Mouse (Mus musculus): ENCODE measurements at regions not wholly inside any gene's neighbourhood (a gene's known extent, or its start where the extent isn't known, plus 50 kb on each side); places are given as distances from the start of the nearest gene placed in this dataset.

GRCm38 (mm10) chr5:45065917-45066699, 266.6 kb upstream of the Ldb2 start:
- Histone ChIP-seq H3K9me3 (no peaks in the 10 kb centered on the region), H3K27ac (no peak overlapping the region), H3K36me3 (no peaks in the 10 kb centered on the region), H3K27me3 (no peaks in the 10 kb centered on the region), H3K4me1 (no peaks in the 10 kb centered on the region), H3K4me3 (no peak overlapping the region), H3K4me2 (no peak overlapping the region), H3K9ac (no peak overlapping the region)
- ATAC-seq (ENCODE audit: insufficient number of reproducible peaks, low FRiP score, low TSS enrichment, low read depth) = no peak
- WGBS = 35% methylated on average over 8 of the region's 8 CpGs

- 15% methylated on average over 2 of the region's 2 CpGs for WGBS
- Histone ChIP-seq H3K4me2 (no peak overlapping the region), H3K27me3 (no peaks in the 10 kb centered on the region), H3K4me3 (no peak overlapping the region), H3K27ac (no peak overlapping the region), H3K9me3 (no peaks in the 10 kb centered on the region), H3K4me1 (no peaks in the 10 kb centered on the region), H3K9ac (no peak overlapping the region), H3K36me3 (no peaks in the 10 kb centered on the region)
- ATAC-seq (ENCODE audit: insufficient number of reproducible peaks, low FRiP score, low TSS enrichment, low read depth) = no peak
Measured at GRCm38 (mm10) chr5:45062567-45062966, 263.1 kb upstream of the Ldb2 start.

- H3K27ac ChIP-seq = no peak overlapping the region
- no peaks in the 10 kb centered on the region for H3K36me3 ChIP-seq
- WGBS = 37% methylated on average over 4 of the region's 4 CpGs
- no peaks in the 10 kb centered on the region for H3K9me3 ChIP-seq
- H3K4me1 ChIP-seq = no peaks in the 10 kb centered on the region
- no peaks in the 10 kb centered on the region for H3K27me3 ChIP-seq
- H3K9ac ChIP-seq = no peak overlapping the region
- H3K4me3 ChIP-seq = no peak overlapping the region
- ATAC-seq (ENCODE audit: insufficient number of reproducible peaks, low FRiP score, low TSS enrichment, low read depth) = no peak
- H3K4me2 ChIP-seq = no peak overlapping the region
Measured at GRCm38 (mm10) chr5:45055276-45055959, 255.9 kb upstream of the Ldb2 start.

- no peak for ATAC-seq (ENCODE audit: insufficient number of reproducible peaks, low FRiP score, low TSS enrichment, low read depth)
- Histone ChIP-seq H3K27ac (no peak overlapping the region), H3K36me3 (no peaks in the 10 kb centered on the region), H3K4me1 (no peaks in the 10 kb centered on the region), H3K4me3 (no peak overlapping the region), H3K27me3 (no peaks in the 10 kb centered on the region), H3K9me3 (no peaks in the 10 kb centered on the region), H3K4me2 (no peak overlapping the region), H3K9ac (no peak overlapping the region)
Measured at GRCm38 (mm10) chr5:45049410-45049809, 249.9 kb upstream of the Ldb2 start.

- Histone ChIP-seq H3K4me1 (no peaks in the 10 kb centered on the region), H3K36me3 (no peaks in the 10 kb centered on the region), H3K4me2 (no peak overlapping the region), H3K27me3 (no peaks in the 10 kb centered on the region), H3K27ac (no peak overlapping the region), H3K4me3 (no peak overlapping the region), H3K9me3 (no peaks in the 10 kb centered on the region), H3K9ac (no peak overlapping the region)
- WGBS = 67% methylated on average over 2 of the region's 2 CpGs
- ATAC-seq (ENCODE audit: insufficient number of reproducible peaks, low FRiP score, low TSS enrichment, low read depth) = no peak
Measured at GRCm38 (mm10) chr5:45042914-45043313, 243.4 kb upstream of the Ldb2 start.

DNA sequence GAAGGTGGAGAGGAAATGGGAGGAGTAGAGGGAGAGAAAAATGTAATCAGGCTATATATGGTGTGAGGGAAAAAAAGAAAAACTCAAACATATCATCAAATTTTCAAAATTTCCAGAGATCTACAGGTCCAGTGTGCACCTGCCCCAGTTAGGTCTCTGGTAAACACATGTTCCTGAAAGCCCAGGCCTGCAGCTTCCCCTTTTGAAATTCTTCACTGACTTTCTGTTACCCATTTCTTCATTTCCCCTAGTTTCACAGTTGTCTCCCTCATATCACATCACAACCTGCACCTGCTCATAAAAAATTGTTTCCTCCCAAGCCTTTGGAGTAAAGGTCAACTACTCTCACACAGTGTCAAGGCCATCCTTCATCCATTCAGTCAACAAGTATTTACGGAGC, 236.9 kb upstream of the Ldb2 start:
- Histone ChIP-seq H3K27ac (no peak overlapping the region), H3K36me3 (no peaks in the 10 kb centered on the region), H3K9ac (no peak overlapping the region), H3K27me3 (no peaks in the 10 kb centered on the region), H3K4me2 (no peak overlapping the region), H3K4me1 (no peaks in the 10 kb centered on the region), H3K4me3 (no peak overlapping the region), H3K9me3 (no peaks in the 10 kb centered on the region)
- 82% methylated on average over 1 of the region's 1 CpGs for WGBS
- ATAC-seq (ENCODE audit: insufficient number of reproducible peaks, low FRiP score, low TSS enrichment, low read depth) = no peak

GRCm38 (mm10) chr5:45033146-45033545, 233.7 kb upstream of the Ldb2 start:
- no peak overlapping the region for H3K4me2 ChIP-seq
- H3K4me1 ChIP-seq = no peaks in the 10 kb centered on the region
- 71% methylated on average over 1 of the region's 1 CpGs for WGBS
- H3K36me3 ChIP-seq = no peaks in the 10 kb centered on the region
- H3K4me3 ChIP-seq = no peak overlapping the region
- no peak overlapping the region for H3K27ac ChIP-seq
- H3K27me3 ChIP-seq = no peaks in the 10 kb centered on the region
- no peak overlapping the region for H3K9ac ChIP-seq
- no peak for ATAC-seq (ENCODE audit: insufficient number of reproducible peaks, low FRiP score, low TSS enrichment, low read depth)
- no peaks in the 10 kb centered on the region for H3K9me3 ChIP-seq

DNA sequence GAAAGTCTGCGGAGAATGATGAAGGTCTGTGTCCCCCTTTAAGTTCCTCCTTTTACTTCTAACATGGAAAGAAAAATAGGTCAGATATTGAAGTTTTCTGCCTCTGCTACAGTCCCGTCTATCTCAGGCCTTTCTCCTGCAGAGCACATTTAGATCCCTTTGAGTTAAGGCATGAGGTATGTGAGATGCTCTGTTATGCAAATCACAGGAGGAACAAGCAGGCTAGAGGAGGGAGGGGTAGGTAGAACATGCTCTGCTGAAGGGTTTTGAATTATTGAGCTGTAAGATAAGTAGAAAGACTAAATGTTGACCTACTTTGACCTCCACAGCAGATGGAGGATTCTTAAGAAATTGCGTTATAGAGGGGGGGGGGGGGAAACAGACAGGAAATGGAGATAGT, 228.4 kb upstream of the Ldb2 start:
- no peak overlapping the region for H3K4me2 ChIP-seq

GRCm38 (mm10) chr5:45025383-45025782, 225.9 kb upstream of the Ldb2 start:
- no peaks in the 10 kb centered on the region for H3K4me1 ChIP-seq
- H3K4me3 ChIP-seq = no peak overlapping the region
- no peaks in the 10 kb centered on the region for H3K27me3 ChIP-seq
- 52% methylated on average over 2 of the region's 2 CpGs for WGBS
- no peak for ATAC-seq (ENCODE audit: insufficient number of reproducible peaks, low FRiP score, low TSS enrichment, low read depth)
- no peak overlapping the region for H3K4me2 ChIP-seq
- H3K9me3 ChIP-seq = no peaks in the 10 kb centered on the region
- no peak overlapping the region for H3K9ac ChIP-seq
- no peaks in the 10 kb centered on the region for H3K36me3 ChIP-seq
- no peak overlapping the region for H3K27ac ChIP-seq

More for the DNA sequence above, 228.4 kb upstream of the Ldb2 start:
- H3K4me3 ChIP-seq = no peak overlapping the region
- 45% methylated on average over 3 of the region's 3 CpGs for WGBS
- no peak overlapping the region for H3K9ac ChIP-seq
- no peaks in the 10 kb centered on the region for H3K27me3 ChIP-seq
- no peak overlapping the region for H3K27ac ChIP-seq
- no peak for ATAC-seq (ENCODE audit: insufficient number of reproducible peaks, low FRiP score, low TSS enrichment, low read depth)
- no peaks in the 10 kb centered on the region for H3K9me3 ChIP-seq
- no peaks in the 10 kb centered on the region for H3K4me1 ChIP-seq
- no peaks in the 10 kb centered on the region for H3K36me3 ChIP-seq

- H3K27ac ChIP-seq = no peak overlapping the region
- no peaks in the 10 kb centered on the region for H3K36me3 ChIP-seq
- 45% methylated on average over 2 of the region's 2 CpGs for WGBS
- no peaks in the 10 kb centered on the region for H3K9me3 ChIP-seq
- H3K4me2 ChIP-seq = no peak overlapping the region
- ATAC-seq (ENCODE audit: insufficient number of reproducible peaks, low FRiP score, low TSS enrichment, low read depth) = no peak
- no peak overlapping the region for H3K9ac ChIP-seq
- no peaks in the 10 kb centered on the region for H3K27me3 ChIP-seq
- H3K4me1 ChIP-seq = no peaks in the 10 kb centered on the region
- H3K4me3 ChIP-seq = no peak overlapping the region
Measured at GRCm38 (mm10) chr5:45007930-45008329, 208.4 kb upstream of the Ldb2 start.

DNA sequence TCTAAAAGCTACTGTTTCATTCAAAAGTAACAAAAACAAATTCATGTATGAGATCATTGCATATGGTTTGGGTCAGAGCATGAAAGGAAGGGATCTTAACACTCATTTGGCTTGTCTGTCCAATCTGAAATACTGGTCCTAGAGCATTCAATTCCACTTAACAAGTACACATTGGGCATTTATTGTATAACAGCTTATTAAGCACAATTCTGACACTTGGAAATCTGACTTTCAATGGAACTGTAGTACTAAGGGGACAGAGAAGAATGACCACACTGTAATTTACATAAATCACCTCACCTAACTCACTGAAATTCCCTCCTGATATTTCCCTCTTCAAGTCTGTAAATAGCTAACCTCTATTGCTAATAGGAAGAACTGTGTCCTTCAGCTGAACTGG, 201.5 kb upstream of the Ldb2 start:
- Histone ChIP-seq H3K4me1 (no peaks in the 10 kb centered on the region), H3K27ac (no peak overlapping the region), H3K9me3 (no peaks in the 10 kb centered on the region), H3K27me3 (no peaks in the 10 kb centered on the region), H3K4me3 (no peak overlapping the region), H3K9ac (no peak overlapping the region), H3K4me2 (no peak overlapping the region), H3K36me3 (no peaks in the 10 kb centered on the region)
- no peak for ATAC-seq (ENCODE audit: insufficient number of reproducible peaks, low FRiP score, low TSS enrichment, low read depth)

DNA sequence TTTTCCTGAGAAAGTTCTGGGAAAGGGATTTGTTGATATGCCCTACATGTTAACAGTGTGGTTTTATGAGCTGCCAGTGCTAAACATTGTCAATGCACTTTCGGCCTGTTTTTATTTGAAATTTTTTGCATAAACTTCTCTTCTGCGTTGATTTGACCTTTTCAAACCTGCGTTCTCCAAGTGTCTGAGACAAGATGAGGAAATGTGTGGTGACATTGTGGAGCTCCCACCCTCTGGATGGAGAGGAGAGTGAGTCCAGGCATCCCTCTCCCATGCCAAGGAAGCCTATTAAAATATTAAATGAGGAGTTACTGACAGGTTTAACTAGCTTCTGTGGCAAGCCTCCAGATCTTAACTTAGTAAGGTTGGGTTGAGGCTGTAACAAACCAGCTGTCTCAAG, 199.6 kb upstream of the Ldb2 start:
- no peak overlapping the region for H3K4me2 ChIP-seq
- no peak overlapping the region for H3K9ac ChIP-seq
- ATAC-seq (ENCODE audit: insufficient number of reproducible peaks, low FRiP score, low TSS enrichment, low read depth) = no peak
- H3K27ac ChIP-seq = no peak overlapping the region
- no peak overlapping the region for H3K4me3 ChIP-seq
- H3K9me3 ChIP-seq = no peaks in the 10 kb centered on the region
- 35% methylated on average over 3 of the region's 3 CpGs for WGBS
- H3K36me3 ChIP-seq = no peaks in the 10 kb centered on the region
- H3K4me1 ChIP-seq = no peaks in the 10 kb centered on the region
- no peaks in the 10 kb centered on the region for H3K27me3 ChIP-seq
